Mouse (Mus musculus) embryo, embryonic 10 days (tissue): ENCODE results near the gene Pemt.

Experiments
- DNase-seq: peaks from one replicate; pipeline ENCODE4 v3.0.0-alpha.2; 2015; ENCODE audit warnings: low spot score

The Pemt gene

DNA sequence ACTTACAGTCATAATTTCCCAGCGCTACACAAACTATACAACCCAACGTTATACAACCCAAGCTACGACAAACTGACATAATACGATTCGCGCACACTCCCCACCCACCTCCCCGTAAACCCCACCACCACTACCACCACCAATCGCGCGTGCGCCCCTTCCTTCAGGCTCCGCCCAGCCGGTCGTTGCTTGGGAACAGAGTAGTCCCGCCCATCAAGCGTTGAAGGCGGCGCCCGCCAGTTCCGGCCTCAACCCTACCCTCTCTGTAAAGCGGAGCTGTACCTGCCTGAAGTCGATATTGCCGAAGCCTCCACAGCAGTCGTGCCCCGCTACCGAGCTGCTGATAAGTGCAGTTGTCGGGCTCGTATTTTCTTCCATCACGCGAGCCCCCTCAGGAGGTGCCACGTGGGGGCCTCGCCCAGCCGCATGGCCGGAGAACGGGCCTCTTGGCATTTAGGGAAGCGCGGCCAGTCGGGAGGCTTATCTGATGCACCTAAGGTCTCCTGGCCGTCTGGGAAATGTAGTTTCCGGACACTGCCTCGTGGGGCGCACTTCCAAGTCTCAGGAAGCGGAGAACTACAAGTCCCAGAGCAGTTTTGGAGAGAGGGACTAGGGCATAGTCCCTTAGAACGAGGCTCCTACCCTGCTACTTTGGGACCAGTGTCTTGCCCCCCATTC, at the start of gene Pemt:
Gene Pemt, minus strand, starts transcription at position 432 of the 678 bp plus-strand sequence.
- peak; percentile 99 for DNase-seq

DNA sequence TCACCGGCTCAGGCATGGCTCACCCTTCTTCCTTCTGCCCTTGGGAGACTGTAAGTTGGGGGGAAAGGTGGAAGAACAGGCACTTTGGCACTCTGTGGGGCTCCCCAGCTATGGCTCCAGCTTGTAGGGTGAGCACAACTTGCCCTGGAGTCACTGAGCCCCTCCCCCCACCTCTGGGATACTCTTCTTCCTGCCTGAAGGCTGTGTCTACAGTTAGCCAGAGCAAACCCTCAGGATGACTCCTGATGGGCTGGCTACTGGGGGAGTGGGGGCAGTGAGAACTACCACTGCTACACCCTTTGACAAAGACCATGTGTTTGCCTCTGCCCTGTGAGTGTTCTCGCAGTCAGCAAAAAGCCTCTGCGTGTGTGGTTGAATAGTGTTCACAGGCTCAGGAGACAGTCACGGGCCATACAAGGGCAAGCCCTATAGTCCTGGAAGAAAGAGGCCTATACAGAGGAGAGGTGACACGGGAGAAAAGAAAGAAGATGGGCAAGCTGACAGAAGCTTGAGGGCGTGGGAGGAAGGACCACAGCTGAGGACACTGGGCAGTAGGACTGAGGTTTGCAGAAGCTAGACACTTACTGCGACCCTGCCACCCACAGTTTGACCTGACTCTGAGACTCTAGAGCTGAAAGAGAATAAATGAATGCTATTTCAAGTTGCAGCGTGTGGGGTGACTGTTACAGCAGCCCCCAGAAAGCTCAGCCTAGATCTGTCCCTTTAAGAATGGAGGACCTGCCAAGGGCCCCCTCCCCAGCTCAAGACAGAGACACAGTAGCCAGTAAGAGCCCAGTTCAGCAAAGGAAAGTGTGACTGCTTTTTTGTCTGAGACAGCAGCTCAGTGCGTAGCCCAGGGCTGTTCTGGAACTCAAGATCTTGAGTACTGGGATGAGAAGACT, 48.9 kb upstream of the Pemt start:
- DNase-seq = no peak

DNA sequence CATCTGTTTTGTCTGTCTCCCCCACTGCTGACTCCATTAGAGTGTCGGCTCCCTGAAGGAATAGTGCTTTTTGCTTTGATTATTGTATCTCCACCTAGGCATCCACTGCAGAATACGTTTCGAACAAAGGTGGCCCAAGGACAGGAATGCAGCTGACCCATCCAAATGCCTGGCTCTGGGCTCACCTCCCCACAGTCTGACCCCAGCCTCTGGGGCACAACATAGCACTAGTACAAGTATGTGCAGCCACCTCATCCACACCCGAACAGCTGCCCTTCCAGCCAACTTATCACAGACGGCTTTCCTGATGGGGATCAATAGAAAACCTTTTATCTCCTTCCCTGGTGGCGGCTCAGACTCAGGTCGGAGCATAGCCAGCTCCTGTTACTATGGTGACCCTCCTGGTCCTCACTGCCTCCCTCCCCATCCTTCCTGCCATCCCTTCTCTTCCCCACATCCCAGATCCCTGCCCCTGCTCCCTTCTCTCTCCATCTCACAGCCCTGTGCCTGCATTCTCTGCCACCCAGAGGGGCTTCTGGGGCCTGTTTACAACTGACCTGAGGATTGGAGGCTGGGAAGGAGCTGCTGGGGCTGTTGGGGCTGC, 47.8 kb upstream of the Pemt start:
- DNase-seq = no peak

DNA sequence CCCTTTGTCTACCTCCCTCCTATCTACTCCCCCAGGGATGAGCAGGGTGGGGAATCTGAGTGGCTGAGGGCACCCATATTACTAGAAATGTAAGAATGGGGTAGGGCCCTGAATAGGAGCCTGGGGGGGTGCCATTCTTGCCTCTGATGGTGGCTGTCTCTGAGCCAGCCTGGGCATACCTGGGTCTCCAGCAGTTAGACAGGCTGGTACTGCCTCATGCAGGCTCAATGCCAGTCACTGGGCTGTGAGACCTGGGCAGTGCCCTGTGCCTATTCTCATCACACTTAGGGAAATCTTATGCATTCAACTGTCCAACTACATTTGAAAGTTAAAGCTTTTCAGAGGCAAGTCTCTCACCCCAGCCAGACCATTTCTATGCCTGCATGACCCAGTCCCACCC, 46.9 kb upstream of the Pemt start:
- DNase-seq = no peak

DNA sequence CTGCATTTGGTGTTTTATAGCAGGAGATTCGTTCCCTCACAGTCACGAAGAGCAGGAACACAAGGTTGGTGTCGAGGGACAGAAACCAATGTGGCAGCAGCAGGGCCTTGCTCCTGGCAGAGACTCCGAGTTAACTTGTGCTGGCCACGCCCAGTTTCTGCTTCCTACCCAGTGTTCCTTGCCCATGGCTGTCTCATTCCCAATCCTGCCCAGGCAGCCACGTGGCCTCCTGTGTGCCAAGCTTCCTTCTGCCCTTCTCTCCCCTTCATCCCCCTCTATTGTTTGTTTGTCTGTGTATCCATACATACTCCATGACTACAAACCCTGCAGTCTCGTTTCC, 45.1 kb upstream of the Pemt start:
- DNase-seq = no peak

DNA sequence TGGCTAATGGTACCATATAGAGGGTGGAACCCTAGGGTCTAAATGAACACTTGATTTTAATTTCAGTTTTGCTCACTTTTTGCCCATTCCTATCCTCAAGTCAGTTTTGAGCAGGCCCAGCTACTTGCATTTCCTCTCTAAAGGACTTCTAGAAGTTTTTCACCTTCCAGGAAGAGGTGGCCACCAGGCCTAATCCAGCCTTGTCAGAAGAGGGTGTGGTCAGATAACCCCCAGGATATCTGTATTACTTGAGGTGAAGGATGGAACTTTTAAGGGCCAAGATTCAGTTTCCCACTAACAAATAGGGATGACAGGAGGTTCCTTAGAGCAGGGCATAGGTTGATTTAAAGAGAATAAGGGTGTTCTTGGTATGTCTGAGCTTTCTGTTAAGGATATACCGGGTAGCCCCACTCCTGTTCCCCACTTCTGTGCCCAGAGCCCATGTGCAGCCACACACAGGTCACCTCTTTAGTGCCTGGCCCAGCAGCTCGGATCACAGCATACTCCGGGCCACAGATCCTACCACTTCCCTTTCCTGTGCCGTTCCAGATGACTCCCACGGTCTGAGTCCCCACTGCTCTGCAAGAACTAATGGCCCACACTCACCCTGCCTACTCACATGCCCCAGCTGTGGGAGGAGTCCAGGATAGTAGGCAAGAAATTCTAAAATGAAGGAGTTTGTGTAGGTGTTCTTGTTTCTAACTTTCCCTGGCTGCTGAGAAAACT, 44.6 kb upstream of the Pemt start:
- no peak for DNase-seq

DNA sequence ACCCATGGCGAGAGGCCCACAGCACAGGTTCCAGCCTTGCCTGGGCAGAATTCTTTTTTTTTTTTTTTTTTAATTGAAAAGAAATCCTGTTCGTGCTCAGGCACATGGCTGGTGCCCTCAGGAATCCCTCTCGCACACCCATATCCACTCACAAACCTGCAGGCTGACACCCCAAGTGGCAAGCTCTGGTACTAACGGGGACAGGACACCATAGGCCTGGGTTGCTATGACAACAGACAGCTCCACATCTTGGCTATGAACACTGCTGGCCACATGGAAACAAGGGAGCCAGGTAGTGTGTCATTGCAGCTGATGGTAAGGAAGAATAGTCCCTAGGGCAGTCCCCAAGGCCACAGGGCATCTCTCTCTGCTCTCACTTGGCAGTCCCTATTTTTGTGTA, 42.7 kb upstream of the Pemt start:
- DNase-seq = peak; percentile 64

DNA sequence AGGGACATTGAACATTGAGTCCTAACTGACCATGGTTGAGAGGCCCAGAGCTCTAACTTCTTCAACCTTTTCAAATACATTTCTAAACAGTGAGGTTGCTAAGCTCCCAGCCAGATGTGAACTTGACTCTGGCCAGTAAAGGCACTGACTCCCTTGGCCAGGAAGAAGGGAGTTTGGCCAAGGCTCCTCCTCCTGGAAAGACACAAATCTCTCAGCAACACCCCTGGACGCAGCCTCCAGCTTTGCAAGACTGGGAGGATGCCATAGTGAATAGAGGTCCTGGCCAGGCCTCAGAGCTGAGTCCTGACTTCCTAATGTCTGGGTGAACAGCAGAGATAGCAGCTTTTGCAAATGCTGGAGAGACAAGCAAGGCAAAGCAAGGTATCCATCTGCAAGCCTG, 40.4 kb upstream of the Pemt start:
- no peak for DNase-seq

DNA sequence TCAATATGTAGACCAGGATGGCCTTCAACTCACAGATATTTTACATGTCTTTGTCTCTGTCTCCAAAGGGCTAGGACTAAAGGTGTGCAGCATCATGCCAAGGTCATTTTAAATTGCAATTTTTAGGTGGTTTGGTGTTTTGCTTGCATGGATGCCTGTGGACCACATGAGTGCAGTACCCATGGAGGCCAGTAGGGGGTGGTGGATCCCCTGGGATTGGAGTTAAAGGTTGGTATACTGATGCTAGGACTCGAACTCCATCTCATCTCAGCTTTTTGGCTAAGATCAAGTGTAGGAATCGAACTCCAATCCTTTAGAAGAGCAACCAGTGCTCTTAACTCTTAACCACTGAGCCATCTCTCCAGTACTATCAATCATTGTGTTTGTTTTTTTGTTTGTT, 38.3 kb upstream of the Pemt start:
- peak; percentile 65 for DNase-seq

DNA sequence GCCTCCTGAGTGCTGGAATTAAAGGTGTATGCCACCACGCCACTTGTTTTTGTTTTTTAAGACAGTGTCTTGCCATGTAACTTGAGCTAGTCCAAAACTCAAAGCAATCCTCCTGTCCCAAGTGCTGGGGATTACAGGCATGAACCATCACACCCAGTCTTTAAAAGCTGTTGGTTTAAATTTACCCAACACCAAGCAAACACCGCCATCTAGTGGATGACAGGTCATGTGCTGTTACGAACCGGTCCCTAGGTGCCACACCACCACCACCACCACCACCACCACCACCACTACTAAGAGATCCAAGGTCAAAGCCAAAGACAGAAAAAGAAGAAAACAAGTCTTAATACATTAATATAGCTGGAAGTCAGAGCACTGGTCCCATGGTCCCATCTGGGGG, 30.5 kb upstream of the Pemt start:
- peak; percentile 94 for DNase-seq

DNA sequence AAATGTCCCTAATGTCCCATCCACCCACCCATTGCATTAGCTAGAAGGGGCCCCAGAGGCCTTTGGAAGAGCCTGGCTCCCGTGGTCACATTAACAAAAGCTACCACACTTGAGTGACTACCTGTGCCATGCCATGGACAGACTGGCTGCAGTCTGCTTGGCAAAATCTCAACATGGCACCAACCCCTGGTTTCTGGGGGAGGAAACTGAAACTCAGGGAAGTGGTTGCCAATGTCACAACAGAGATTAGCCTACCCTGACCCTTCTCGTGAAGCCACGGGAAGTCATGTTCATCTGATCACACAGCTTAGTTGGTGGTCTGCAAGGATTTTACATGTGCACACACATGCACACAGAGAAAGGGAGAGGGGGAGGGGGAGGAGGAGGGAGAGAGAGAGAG, 29.9 kb upstream of the Pemt start:
- no peak for DNase-seq

DNA sequence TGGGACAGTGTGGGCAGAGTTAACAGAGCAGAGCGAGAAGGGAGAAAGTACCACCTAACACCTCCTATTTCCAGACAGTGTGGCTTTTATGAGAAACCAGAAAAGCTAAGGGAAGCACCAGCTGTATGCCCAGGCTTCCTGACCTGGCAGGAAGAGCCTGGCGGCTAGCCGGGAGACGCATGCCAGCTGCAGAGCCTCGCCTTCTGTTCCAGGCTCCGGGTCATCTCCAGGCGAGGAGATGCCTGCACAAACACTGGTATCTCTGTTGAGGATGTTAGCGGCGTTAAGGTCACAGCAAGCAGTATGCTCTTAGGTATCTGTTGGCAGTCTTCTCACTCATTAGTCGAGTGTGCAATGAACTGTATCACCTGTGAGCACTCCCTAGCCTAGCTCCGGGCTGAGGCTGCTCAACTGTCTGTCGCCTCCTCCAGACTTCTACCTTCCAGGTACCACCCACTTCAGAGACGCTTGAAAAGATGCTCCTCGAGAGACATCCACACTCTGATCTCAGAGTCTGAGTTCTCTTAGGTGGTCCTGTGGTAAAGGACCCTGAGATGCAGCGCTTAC, 27.7 kb upstream of the Pemt start:
- no peak for DNase-seq

DNA sequence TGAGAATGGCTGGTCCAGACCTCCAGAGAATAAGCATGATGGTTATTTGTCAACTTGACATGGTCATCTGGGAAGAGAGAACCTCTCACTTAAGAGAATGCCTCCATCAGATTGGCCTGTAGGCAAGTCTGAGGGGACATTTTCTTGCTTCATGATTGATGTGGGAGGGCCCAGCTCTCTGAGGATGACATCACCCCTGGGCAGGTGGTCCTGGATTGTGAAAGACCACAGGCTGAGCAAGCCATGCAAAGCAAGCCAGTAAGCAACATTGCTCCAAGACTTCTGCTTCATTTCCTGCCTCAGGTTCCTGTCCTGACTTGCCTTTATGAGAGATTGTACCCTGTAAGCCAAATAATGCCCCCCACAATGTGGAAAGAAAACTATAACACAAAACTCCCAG, 26.8 kb upstream of the Pemt start:
- no peak for DNase-seq

DNA sequence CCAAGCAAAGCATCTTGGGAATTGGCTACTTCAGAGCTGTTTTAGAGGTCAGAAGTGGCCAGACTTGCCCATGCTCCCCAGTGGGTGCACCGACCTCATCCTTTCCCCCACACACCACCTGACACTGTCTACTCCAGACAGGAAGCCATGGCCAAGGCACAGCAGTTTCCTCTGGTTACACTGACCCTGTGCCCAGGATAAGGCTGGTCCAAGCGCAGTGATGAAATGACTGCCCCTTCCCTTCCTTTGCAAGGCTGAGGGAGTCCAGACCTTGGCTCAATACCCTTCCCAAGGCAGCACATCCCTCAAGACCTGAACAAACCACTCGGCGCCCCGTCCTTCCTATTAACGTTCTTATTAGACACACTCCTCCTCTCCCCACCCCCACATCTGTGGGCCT, 24.9 kb upstream of the Pemt start:
- DNase-seq = no peak

DNA sequence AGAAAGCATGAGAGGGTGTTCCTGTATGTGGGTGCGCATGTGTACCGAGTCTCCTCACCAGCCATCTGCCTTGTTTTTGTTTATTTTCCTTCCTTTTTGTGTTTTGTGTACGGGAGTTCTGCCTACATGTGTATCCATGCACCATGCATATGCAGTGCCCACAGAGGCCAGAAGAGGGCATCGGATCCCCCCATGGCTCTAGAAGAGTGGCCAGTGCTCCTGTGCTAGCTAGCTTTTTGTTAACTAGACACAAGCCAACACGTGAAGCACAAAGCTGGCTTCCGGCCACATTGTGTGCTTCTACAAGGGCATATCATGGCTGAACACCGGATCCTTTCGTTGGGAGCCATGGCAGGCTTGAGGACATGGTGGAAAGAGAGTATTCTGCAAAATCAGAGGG, 24.3 kb upstream of the Pemt start:
- DNase-seq = peak; percentile 79

DNA sequence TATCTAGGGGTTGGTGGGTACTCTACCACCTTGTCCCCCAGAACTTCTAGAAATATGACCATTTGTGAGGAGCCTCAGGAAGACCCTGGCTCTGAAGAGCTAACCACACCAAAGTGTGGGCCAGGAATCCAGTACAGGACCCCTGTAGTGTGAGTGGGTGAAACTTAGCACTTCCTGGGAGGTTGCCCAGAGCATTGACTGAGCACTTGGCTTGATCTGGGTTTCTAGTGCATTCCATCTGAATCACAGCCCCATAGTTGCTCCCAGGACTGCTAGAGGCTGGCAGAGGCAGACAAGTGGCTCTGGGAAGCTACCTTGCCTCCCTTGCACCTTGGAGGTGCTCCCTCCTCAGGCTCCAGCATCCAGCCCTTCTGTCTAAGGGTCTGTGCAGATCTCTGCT, 22.3 kb upstream of the Pemt start:
- no peak for DNase-seq

DNA sequence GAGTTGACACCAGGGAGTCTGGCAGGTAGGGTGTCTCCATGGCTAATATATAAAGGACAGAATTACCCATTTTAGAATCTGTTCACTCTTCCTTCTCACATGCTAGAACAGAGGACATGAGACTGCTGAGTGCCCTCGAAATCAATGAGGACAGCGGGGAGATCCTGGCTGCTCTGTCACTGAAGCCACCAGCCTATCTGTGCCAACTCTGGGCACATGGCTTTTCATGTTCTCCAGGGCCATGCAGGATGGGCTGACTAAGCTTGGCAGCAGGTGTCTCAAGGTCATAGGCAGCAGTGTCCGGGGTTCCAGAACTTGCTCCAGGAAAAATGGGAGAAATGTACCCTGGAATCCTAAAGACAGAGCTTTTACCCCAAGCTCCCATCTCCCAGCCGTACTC, 21.4 kb upstream of the Pemt start:
- no peak for DNase-seq

DNA sequence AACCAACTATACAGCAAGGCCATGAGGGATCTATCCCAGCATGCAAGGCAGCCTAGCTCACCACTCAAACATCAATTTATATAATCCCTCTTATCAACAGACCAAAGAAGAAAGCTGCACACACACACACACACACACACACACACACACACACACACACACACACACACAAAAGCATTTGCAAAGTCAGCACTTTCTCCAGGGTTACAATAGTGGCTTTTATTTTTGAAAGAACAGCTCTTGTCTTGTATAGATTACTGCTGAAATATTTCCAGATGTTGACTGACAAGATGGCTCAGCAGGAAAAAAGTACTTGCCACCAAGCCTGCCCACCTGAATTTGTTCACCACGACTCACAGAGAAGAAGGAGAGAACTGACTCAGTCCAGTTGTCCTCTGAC, 19.0 kb upstream of the Pemt start:
- no peak for DNase-seq

DNA sequence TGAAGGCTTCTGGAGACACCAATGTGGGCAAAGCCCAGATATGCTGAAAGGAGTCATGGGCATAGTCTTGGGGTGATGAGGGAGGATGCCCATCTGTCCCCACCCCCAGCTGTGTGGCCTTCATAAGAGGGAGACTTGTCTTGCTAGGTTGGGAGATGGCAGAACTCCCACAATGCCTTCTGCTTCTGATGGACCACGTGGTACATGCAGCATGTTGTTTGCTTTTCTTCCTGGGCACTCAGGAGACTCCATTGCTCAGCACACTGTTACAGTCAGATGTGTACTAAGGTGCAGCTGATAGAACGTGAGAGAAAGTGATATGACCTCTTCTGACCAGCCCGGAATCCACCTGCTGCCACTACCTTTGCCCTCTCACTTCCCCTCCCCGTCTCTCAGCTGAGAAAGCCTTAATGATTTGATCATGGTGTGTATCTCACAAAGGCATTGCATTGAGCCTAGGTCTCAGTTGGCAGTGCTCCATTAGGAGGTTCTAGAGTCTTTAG, 15.3 kb upstream of the Pemt start:
- no peak for DNase-seq

DNA sequence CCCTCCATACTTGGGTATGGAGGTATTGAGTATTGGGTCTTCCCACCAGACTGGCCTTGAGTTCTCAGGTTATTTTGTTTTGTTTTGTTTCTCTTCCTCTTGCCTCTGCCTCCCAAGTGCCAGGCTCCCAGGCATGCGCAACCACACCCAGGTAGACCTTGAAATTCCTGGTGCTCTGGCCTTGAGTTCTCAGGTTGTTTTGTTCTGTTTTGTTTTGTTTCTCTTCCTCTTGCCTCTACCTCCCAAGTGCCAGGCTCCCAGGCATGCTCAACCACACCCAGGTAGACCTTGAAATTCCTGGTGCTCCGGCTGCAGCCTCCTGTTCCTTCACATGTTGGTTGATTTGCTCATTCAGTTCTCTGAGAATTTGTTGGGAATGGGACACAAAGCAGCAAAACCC, 13.7 kb upstream of the Pemt start:
- DNase-seq = no peak

DNA sequence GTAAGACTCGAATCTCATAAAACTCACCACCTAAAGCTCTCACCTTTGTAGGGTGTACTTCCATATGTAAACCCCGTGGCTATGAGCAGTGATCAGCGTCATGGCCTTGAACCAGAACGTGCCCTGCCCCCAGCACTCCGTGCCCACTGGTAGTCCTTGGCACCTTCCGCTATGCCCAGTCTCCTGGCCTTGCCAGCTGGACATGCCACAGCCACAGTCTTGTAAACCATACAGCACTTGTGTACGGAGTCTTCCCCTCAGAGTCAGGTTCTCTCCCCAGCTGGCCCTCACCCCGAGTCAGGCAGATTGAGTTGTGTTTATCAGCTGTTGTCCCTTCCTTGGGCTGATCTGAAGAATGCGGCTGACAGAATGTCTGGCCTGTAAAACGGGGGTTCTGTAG, 12.2 kb upstream of the Pemt start:
- DNase-seq = no peak

DNA sequence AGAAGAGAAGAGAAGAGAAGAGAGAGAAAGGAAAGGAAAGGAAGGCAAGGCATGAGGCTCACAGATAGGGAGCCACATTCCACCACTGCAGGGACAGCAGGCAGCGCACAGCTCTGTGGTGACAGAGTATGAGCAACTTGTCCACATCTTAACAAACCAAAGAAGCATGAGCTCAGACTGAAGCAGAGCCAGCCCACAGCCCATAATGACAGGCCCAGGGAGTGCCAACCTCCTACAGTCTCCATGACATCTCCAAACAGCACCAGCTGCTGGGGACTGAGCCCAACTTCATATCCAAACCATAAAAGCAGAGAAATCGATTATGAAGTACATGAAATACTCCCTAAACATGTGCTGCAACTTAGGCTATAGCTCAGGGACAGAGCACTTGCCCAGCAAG, 11.7 kb upstream of the Pemt start:
- no peak for DNase-seq
